Mouse (Mus musculus) layer of hippocampus, postnatal 10 days (tissue): Measurements from ENCODE around the gene Nipsnap3b. TPM values are rescaled to one million over a fixed set of nuclear protein-coding genes. Genes with fewer than 3 reads are reported as not detected.

Source experiments
- total RNA-seq, 2 experiments: library from RNA; stranded (reverse); gene quantifications; 2 replicates each; pipeline ENCODE4 v1.2.3; 2021

Gene Nipsnap3b
- total RNA-seq, 2 experiments from 2014 or later = 29.9 to 31.9 TPM

Other genes with a start within 250 kb of the Nipsnap3b start
- gene Olfr275, start 197.3 kb upstream of the Nipsnap3b start, total RNA-seq = not detected
- not detected for gene Olfr273, start 152.6 kb upstream of the Nipsnap3b start, total RNA-seq
- not detected for gene Olfr272, start 92.7 kb upstream of the Nipsnap3b start, total RNA-seq
- not detected for gene Olfr270, start 47.3 kb upstream of the Nipsnap3b start, total RNA-seq
- not detected for gene Nipsnap3a, start 22.6 kb upstream of the Nipsnap3b start, total RNA-seq
- gene Abca1, start 148.0 kb downstream of the Nipsnap3b start, total RNA-seq = 10 to 100 TPM; 38.2 to 40.5 TPM